Mouse (Mus musculus) spleen, adult 2 months (tissue): Measurements from ENCODE around the gene Trmt6.

ENCODE experiments used
- CTCF ChIP-seq: fragments of 200-500 bp; IDR thresholded peaks from 2 replicates; pipeline ENCODE4 v1.5.1; 2011; ENCODE audit warnings: mild to moderate bottlenecking, inconsistent platforms; ENCODE audit not compliant: insufficient read depth, insufficient read length, insufficient replicate concordance; ENCODE audit errors: extremely low read depth
- POLR2A ChIP-seq: fragments of 200-500 bp; IDR thresholded peaks from 2 replicates; pipeline ENCODE4 v1.6.1; 2011; ENCODE audit warnings: low read depth, low read length, inconsistent platforms

DNA sequence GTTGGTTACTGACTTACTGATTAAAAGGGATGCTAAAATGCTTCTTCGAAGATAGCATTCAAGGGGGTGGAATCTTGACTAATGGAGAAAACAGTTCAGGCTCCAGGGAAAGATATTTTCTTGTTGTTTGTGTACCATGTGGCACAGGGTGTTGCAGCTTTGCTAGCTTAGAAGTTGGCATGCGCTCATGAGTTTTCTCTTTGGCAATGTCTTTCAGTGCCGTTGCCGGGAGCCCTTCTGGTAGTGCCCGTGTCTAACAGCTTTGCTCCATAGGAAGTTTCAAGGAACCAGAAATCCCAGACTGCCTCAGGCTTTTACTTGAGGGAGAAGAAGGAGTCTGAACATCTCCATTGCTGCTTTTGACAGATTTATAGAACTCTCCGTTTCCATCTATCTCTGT is 33.3 kb upstream of the Trmt6 start:
- TF ChIP-seq POLR2A: no peak
- TF ChIP-seq CTCF: no peak
